Mouse (Mus musculus): Measurements from ENCODE around the gene Rtl6.

Gene Rtl6

GRCm38 (mm10) chr15:84537117-84537516 lies 20.5 kb downstream of the Rtl6 start:
- no peak for DNase-seq (ENCODE audit: low spot score)

- no peak for DNase-seq (ENCODE audit: low spot score)
These were observed 21.0 kb downstream of the Rtl6 start for GRCm38 (mm10) chr15:84536611-84537010.

- DNase-seq (ENCODE audit: low spot score) = peak; percentile 14
These were observed 21.7 kb downstream of the Rtl6 start for GRCm38 (mm10) chr15:84535953-84536352.

GRCm38 (mm10) chr15:84532211-84532610 lies 25.4 kb downstream of the Rtl6 start:
- no peak for DNase-seq (ENCODE audit: low spot score)

- no peak for DNase-seq (ENCODE audit: low spot score)
These were observed 26.1 kb downstream of the Rtl6 start for GRCm38 (mm10) chr15:84531535-84531934.

GRCm38 (mm10) chr15:84526921-84527320 lies 30.7 kb downstream of the Rtl6 start:
- no peak for DNase-seq (ENCODE audit: low spot score)

- no peak for DNase-seq (ENCODE audit: low spot score)
These were observed 32.3 kb downstream of the Rtl6 start for GRCm38 (mm10) chr15:84525222-84525883.

- DNase-seq (ENCODE audit: low spot score) = no peak
These were observed 34.5 kb downstream of the Rtl6 start for GRCm38 (mm10) chr15:84522953-84523689.

- no peak for DNase-seq (ENCODE audit: low spot score)
These were observed 36.1 kb downstream of the Rtl6 start for GRCm38 (mm10) chr15:84521486-84521885.

GRCm38 (mm10) chr15:84518540-84518939 lies 39.1 kb downstream of the Rtl6 start:
- DNase-seq (ENCODE audit: low spot score) = no peak

- DNase-seq (ENCODE audit: low spot score) = peak; percentile 25
These were observed 44.9 kb downstream of the Rtl6 start for GRCm38 (mm10) chr15:84512626-84513296.

GRCm38 (mm10) chr15:84509981-84510380 lies 47.6 kb downstream of the Rtl6 start:
- DNase-seq (ENCODE audit: low spot score) = no peak

GRCm38 (mm10) chr15:84509161-84509560 lies 48.5 kb downstream of the Rtl6 start:
- no peak for DNase-seq (ENCODE audit: low spot score)

- DNase-seq (ENCODE audit: low spot score) = no peak
These were observed 51.6 kb downstream of the Rtl6 start for GRCm38 (mm10) chr15:84506026-84506425.

- no peak for DNase-seq (ENCODE audit: low spot score)
These were observed 52.7 kb downstream of the Rtl6 start for GRCm38 (mm10) chr15:84504895-84505294.
